25 mouse cellular contexts compared by ENCODE assay signal in genomic region chr11:114499665-114500064, GRCm38 (mm10).
DNase-seq lines count a peak whose midpoint lies in the region; ATAC-seq and TF ChIP-seq lines count a peak whose summit lies in the region.
"Had no signal": no experiment of that assay in that cellular context is flagged by ENCODE, and none has a peak within 500 bp of the region (broad histone marks: within the 10 kb centered on the region; RNA-seq: fewer than 3 reads in every experiment).

No protein-coding gene starts in this region.

- no peak for TF ChIP-seq CTCF in midbrain, postnatal 0 days (IDR thresholded peaks at IDR 0.05)

- no peaks in the 10 kb centered on the region for H3K36me3 ChIP-seq in forebrain, embryonic 14.5 days (ENCODE audit: control insufficient read depth, insufficient read depth, low read length)
- no peaks in the 10 kb centered on the region for H3K36me3 ChIP-seq in forebrain, embryonic 10.5 days (replicated peaks)
- no peaks in the 10 kb centered on the region for H3K36me3 ChIP-seq in midbrain, postnatal 0 days (ENCODE audit: insufficient read depth, low read length)
- H3K36me3 ChIP-seq: embryonic facial prominence, embryonic 15.5 days; limb, embryonic 15.5 days; liver, embryonic 15.5 days; lung, embryonic 15.5 days had no signal

- H3K4me2 ChIP-seq in forebrain, embryonic 14.5 days (ENCODE audit: low read length): no peak overlapping the region
- H3K4me2 ChIP-seq in midbrain, postnatal 0 days (ENCODE audit: low read depth, low read length, poor library complexity, severe bottlenecking): no peak overlapping the region
- H3K4me2 ChIP-seq: embryonic facial prominence, embryonic 15.5 days; limb, embryonic 15.5 days; liver, embryonic 15.5 days; lung, embryonic 15.5 days had no signal

- WGBS in forebrain, embryonic 14.5 days: 71% methylated on average over 12 of the region's 12 CpGs
- WGBS in forebrain, embryonic 10.5 days: 90% methylated on average over 12 of the region's 12 CpGs
- WGBS in midbrain, postnatal 0 days: 50% methylated on average over 12 of the region's 12 CpGs

- no peak for ATAC-seq in forebrain, embryonic 14.5 days
- no peak for ATAC-seq in midbrain, postnatal 0 days (ENCODE audit: low FRiP score)
- ATAC-seq: hindbrain, postnatal 0 days; intestine, embryonic 16.5 days had no signal

- H3K4me3 ChIP-seq in forebrain, embryonic 14.5 days (ENCODE audit: low read depth, low read length): no peak overlapping the region
- no peak overlapping the region for H3K4me3 ChIP-seq in forebrain, embryonic 10.5 days
- H3K4me3 ChIP-seq in midbrain, postnatal 0 days (ENCODE audit: low read depth, low read length): no peak overlapping the region
- H3K4me3 ChIP-seq: embryonic facial prominence, embryonic 15.5 days; limb, embryonic 15.5 days; liver, embryonic 15.5 days; lung, embryonic 15.5 days; megakaryocyte, embryonic 14.5 days had no signal

- H3K9me3 ChIP-seq in forebrain, embryonic 14.5 days (replicated peaks; ENCODE audit: control insufficient read depth, low read length): no peaks in the 10 kb centered on the region
- no peaks in the 10 kb centered on the region for H3K9me3 ChIP-seq in forebrain, embryonic 10.5 days
- H3K9me3 ChIP-seq in midbrain, postnatal 0 days (ENCODE audit: low read length): no peaks in the 10 kb centered on the region
- H3K9me3 ChIP-seq: embryonic facial prominence, embryonic 15.5 days; limb, embryonic 15.5 days; liver, embryonic 15.5 days; lung, embryonic 15.5 days had no signal

- H3K9ac ChIP-seq in forebrain, embryonic 14.5 days (ENCODE audit: low read length): no peak overlapping the region
- no peak overlapping the region for H3K9ac ChIP-seq in midbrain, postnatal 0 days (replicated peaks; ENCODE audit: low read length, poor library complexity, severe bottlenecking)
- H3K9ac ChIP-seq: embryonic facial prominence, embryonic 15.5 days; limb, embryonic 15.5 days; liver, embryonic 15.5 days; lung, embryonic 15.5 days had no signal

- peaks cover 13% of the 10 kb centered on the region for H3K4me1 ChIP-seq in forebrain, embryonic 14.5 days (ENCODE audit: control insufficient read depth, insufficient read depth, low read length)
- peaks cover 28% of the 10 kb centered on the region for H3K4me1 ChIP-seq in forebrain, embryonic 10.5 days
- no peaks in the 10 kb centered on the region; the same call in 1 of the 2 replicates for H3K4me1 ChIP-seq in midbrain, postnatal 0 days (ENCODE audit: insufficient read depth, low read length)
- H3K4me1 ChIP-seq: limb, embryonic 15.5 days; liver, embryonic 15.5 days had no signal

- H3K27me3 ChIP-seq in forebrain, embryonic 14.5 days (replicated peaks; ENCODE audit: control insufficient read depth, insufficient read depth, low read length): no peaks in the 10 kb centered on the region
- peaks cover 16% of the 10 kb centered on the region for H3K27me3 ChIP-seq in forebrain, embryonic 10.5 days (ENCODE audit: poor library complexity, severe bottlenecking)
- no peaks in the 10 kb centered on the region for H3K27me3 ChIP-seq in midbrain, postnatal 0 days (ENCODE audit: insufficient read depth, low read length)
- H3K27me3 ChIP-seq: embryonic facial prominence, embryonic 15.5 days had no signal

- peak overlapping the region; percentile 33; the same call in 1 of the 2 replicates for H3K27ac ChIP-seq in forebrain, embryonic 14.5 days (ENCODE audit: low read depth, low read length)
- H3K27ac ChIP-seq in forebrain, embryonic 10.5 days: no peak overlapping the region
- H3K27ac ChIP-seq in midbrain, postnatal 0 days (ENCODE audit: low read depth, low read length): peak overlapping the region; percentile 8; the same call in 1 of the 2 replicates
- H3K27ac ChIP-seq: embryonic facial prominence, embryonic 15.5 days; hindbrain, postnatal 0 days; limb, embryonic 15.5 days; liver, embryonic 15.5 days; lung, embryonic 15.5 days had no signal

- DNase-seq in forebrain, embryonic 14.5 days (ENCODE audit: low spot score): peak; percentile 37
- no peak for DNase-seq in forebrain, embryonic 10.5 days (ENCODE audit: extremely low spot score, low spot score)
- peak; percentile 37 for DNase-seq in layer of hippocampus, adult 9-11 months
- DNase-seq in layer of hippocampus, postnatal 36 days: no peak
- DNase-seq in brain, embryonic 18.5 days (ENCODE audit: low read depth, low spot score): peak; percentile 50
- no peak for DNase-seq in midbrain, postnatal 0 days (ENCODE audit: low spot score)
- no peak for DNase-seq in frontal cortex, postnatal 10 days (ENCODE audit: low spot score in 2 of 2)
- DNase-seq: adrenal gland, postnatal 36 days; cerebellum, adult 8-10 months; gastrocnemius, postnatal 25 days; heart, postnatal 36 days; kidney, adult 9 months; kidney, postnatal 14 days; left cerebral cortex, postnatal 4 days; lung, postnatal 36 days; retina, postnatal 1 day; right cerebral cortex, postnatal 25 days; spleen, adult 18-20 months had no signal

Comparison
In these comparisons a context has a peak if more than half of its experiments do, and no peak if none do; other contexts are left out.
1. DNase-seq: peak in forebrain, embryonic 14.5 days (single experiment), layer of hippocampus, adult 9-11 months (single experiment) and brain, embryonic 18.5 days (single experiment); none in forebrain, embryonic 10.5 days (single experiment), layer of hippocampus, postnatal 36 days (0 of 2), midbrain, postnatal 0 days (single experiment) and frontal cortex, postnatal 10 days (0 of 2).